Mouse (Mus musculus) heart, embryonic 13.5 days (tissue): Measurements from ENCODE around the gene Pik3r3. TPM values are rescaled to one million over a fixed set of nuclear protein-coding genes. Genes with fewer than 3 reads are reported as not detected.

ENCODE experiments used
- ATAC-seq: fragments of 200-750 bp; cut with Nextera tagmentation; 2 replicates; pipeline ENCODE4 v1.8.0; 2017; ENCODE audit warnings: moderate TSS enrichment; ENCODE audit not compliant: insufficient number of reproducible peaks, low FRiP score, low TSS enrichment; ENCODE audit errors: extremely low read depth
- H3K27ac ChIP-seq: fragments of 300-500 bp; sonication (generic); replicated peaks from 2 replicates; pipeline ENCODE4 v1.5.1; 2015; ENCODE audit warnings: moderate library complexity, mild to moderate bottlenecking, inconsistent platforms
- H3K27me3 ChIP-seq: fragments of 300-500 bp; sonication (generic); replicated peaks from 2 replicates; pipeline ENCODE4 v1.6.1; 2015; ENCODE audit warnings: mild to moderate bottlenecking, inconsistent platforms
- H3K36me3 ChIP-seq: fragments of 300-500 bp; sonication (generic); 2 replicates; pipeline ENCODE4 v1.6.1; 2015; ENCODE audit warnings: mild to moderate bottlenecking, inconsistent platforms
- H3K4me1 ChIP-seq: fragments of 300-500 bp; sonication (generic); 2 replicates; pipeline ENCODE4 v1.6.1; 2015; ENCODE audit warnings: inconsistent platforms
- H3K4me2 ChIP-seq: fragments of 300-500 bp; sonication (generic); 2 replicates; pipeline ENCODE4 v1.6.1; 2015; ENCODE audit warnings: inconsistent platforms, mild to moderate bottlenecking, moderate library complexity
- H3K4me3 ChIP-seq: fragments of 300-500 bp; sonication (generic); 2 replicates; pipeline ENCODE4 v1.5.1; 2015; ENCODE audit warnings: moderate library complexity, mild to moderate bottlenecking, inconsistent platforms
- H3K9ac ChIP-seq: fragments of 300-500 bp; sonication (generic); 2 replicates; pipeline ENCODE4 v1.6.1; 2015; ENCODE audit warnings: inconsistent platforms, mild to moderate bottlenecking, moderate library complexity
- H3K9me3 ChIP-seq: fragments of 300-500 bp; sonication (generic); 2 replicates; pipeline ENCODE4 v1.6.1; 2016; ENCODE audit warnings: inconsistent platforms
- WGBS: fragments of 180-500 bp; shearing (Covaris S2); methylation state at CpG from one replicate; pipeline ENCODE4 v1.1.7; 2015; ENCODE audit warnings: mixed read lengths; 5-methylcytosine and 5-hydroxymethylcytosine counted together
- polyA plus RNA-seq: library from polyadenylated mRNA; unstranded; fragments of >200 nt; fragmentation: Nextera tagmentation; extraction: Ambion mirVana; gene quantifications from 2 replicates; pipeline ENCODE4 v1.2.1, GENCODE M21; 2015

Gene Pik3r3
- polyA plus RNA-seq = 12.1 and 14.0 TPM in 2 replicates

- Histone ChIP-seq H3K4me2 (peak within 1 kb of the TSS; percentile 75), H3K27ac (peak within 1 kb of the TSS; percentile 99), H3K27me3 (no peaks in the 10 kb centered on the region), H3K4me1 (peaks cover 25% of the 10 kb centered on the region), H3K4me3 (peak within 1 kb of the TSS; percentile 71), H3K9me3 (no peaks in the 10 kb centered on the region), H3K9ac (peak within 1 kb of the TSS; percentile 95), H3K36me3 (no peaks in the 10 kb centered on the region)
- under 1% methylated on average over 53 of the region's 53 CpGs for WGBS
- ATAC-seq = peak; percentile 100
These were observed at the start of gene Pik3r3 for GRCm38 (mm10) chr4:116221140-116221851. Pik3r3 (plus strand) TSS chr4:116221618.

GRCm38 (mm10) chr4:116173072-116173471 lies 48.3 kb upstream of the Pik3r3 start, which contains the start of the genes 1700042G07Rik and Gm49337:
1700042G07Rik (plus strand) TSS chr4:116173372.
Gm49337 (plus strand) TSS chr4:116173384.
- no peak within 1 kb of the TSS for H3K4me2 ChIP-seq
- WGBS = 84% methylated on average over 6 of the region's 6 CpGs

GRCm38 (mm10) chr4:116173752-116174151 lies 47.7 kb upstream of the Pik3r3 start:
- Histone ChIP-seq H3K9ac (no peak overlapping the region), H3K27me3 (no peaks in the 10 kb centered on the region), H3K9me3 (no peaks in the 10 kb centered on the region), H3K4me1 (peaks cover 46% of the 10 kb centered on the region), H3K27ac (peak overlapping the region; percentile 89), H3K36me3 (no peaks in the 10 kb centered on the region), H3K4me3 (no peak overlapping the region), H3K4me2 (no peak overlapping the region)
- 82% methylated on average over 4 of the region's 4 CpGs for WGBS
- ATAC-seq = no peak

More at GRCm38 (mm10) chr4:116173072-116173471, 48.3 kb upstream of the Pik3r3 start, which contains the start of the genes 1700042G07Rik and Gm49337:
- ATAC-seq = no peak
- Histone ChIP-seq H3K4me1 (peaks cover 46% of the 10 kb centered on the region), H3K9ac (0 out of 2 replicates have a peak within 1 kb of the TSS, but pooled peaks have one; percentile 52), H3K4me3 (no peak within 1 kb of the TSS), H3K36me3 (no peaks in the 10 kb centered on the region), H3K27me3 (no peaks in the 10 kb centered on the region), H3K27ac (peak within 1 kb of the TSS; percentile 89), H3K9me3 (no peaks in the 10 kb centered on the region)

DNA sequence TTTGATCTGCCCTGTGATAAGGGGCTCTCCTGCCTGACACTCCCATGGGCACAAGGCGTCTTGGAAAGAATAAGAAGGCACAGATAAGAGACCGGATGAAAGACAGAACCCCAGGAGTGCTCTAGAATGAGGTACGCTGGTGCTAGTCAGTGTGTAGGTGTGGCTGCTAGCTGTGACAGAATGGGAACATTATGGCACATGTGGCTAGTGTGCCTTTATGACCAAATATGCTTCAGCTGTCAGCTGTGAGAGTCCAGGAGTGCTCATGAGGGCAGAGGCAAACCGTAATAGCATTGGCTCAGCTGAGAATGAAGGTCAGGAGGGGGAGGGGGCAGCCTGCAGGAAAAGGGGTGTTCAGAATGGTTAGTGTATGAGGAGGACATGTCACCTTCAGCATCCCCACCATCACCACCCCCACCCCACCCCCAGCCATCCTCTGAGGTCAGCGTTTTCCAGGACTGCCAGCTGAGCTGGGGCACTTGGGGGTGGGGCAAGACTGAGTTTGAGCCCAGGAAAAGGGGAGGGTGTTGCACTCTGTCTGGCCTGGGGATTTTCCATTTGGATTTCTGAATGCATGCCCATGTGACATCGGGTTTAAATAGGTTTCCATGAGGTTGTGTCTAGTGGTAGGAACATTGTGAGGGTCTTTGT lies 46.8 kb upstream of the Pik3r3 start:
- 18% methylated on average over 6 of the region's 6 CpGs for WGBS
- Histone ChIP-seq H3K9ac (peak overlapping the region; percentile 52; the same call in 1 of the 2 replicates), H3K27ac (peak overlapping the region; percentile 89), H3K4me3 (no peak overlapping the region), H3K9me3 (no peaks in the 10 kb centered on the region), H3K27me3 (no peaks in the 10 kb centered on the region), H3K36me3 (no peaks in the 10 kb centered on the region), H3K4me2 (peak overlapping the region; percentile 11; the same call in 1 of the 2 replicates), H3K4me1 (peaks cover 46% of the 10 kb centered on the region)
- ATAC-seq = peak; percentile 23; the same call in 1 of the 2 replicates

- Histone ChIP-seq H3K4me3 (no peak overlapping the region), H3K9ac (peak overlapping the region; percentile 52; the same call in 1 of the 2 replicates), H3K27ac (peak overlapping the region; percentile 89), H3K4me1 (peaks cover 46% of the 10 kb centered on the region), H3K36me3 (no peaks in the 10 kb centered on the region), H3K4me2 (peak overlapping the region; percentile 61), H3K27me3 (no peaks in the 10 kb centered on the region), H3K9me3 (no peaks in the 10 kb centered on the region)
- ATAC-seq = no peak
These were observed 46.3 kb upstream of the Pik3r3 start for GRCm38 (mm10) chr4:116175136-116175535.

DNA sequence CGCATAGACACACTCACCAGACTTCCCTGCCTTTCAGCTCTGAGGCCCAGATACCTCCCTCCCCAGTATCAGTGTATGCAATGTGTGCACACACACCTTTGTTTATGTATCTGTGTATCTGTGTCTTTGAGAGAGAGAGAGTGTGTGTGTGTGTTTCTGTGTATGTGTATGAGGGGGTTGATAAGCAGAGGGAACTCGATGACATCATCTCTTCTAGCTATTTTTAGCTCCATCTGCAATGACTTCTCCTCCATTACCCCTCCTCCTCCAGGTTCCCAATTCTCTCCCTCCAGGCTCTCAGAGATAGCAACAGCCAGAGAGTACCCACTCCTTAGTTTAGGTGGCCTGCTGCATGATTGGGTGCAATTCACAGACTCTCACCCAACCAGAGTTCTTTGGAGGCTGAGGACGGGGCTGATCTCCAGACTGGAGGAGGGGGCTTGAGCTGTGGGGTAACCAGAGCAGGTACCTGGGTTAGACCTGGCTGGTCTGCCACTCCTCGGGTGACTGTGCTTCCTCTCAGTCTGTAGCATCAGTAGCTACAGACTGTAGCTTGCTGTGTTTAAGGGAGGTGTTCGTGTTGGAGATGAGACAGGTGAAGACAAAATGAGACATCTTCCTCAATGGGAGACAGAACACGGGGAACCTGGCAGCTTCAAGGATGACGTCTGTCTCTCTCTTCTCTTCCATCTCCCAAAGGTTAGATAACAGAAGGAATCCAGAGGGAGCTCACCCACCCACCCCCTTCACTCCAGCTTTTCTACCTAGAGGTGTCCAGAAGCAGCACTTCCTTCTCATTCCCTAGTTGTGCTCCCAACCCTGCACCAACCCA lies 45.5 kb upstream of the Pik3r3 start:
- Histone ChIP-seq H3K9ac (peak overlapping the region; percentile 70), H3K27me3 (no peaks in the 10 kb centered on the region), H3K9me3 (no peaks in the 10 kb centered on the region), H3K4me3 (peak overlapping the region; percentile 21), H3K4me1 (peaks cover 46% of the 10 kb centered on the region), H3K36me3 (no peaks in the 10 kb centered on the region), H3K4me2 (peak overlapping the region; percentile 61), H3K27ac (peak overlapping the region; percentile 89)
- WGBS = 30% methylated on average over 7 of the region's 7 CpGs
- peak; percentile 19; the same call in 1 of the 2 replicates for ATAC-seq

DNA sequence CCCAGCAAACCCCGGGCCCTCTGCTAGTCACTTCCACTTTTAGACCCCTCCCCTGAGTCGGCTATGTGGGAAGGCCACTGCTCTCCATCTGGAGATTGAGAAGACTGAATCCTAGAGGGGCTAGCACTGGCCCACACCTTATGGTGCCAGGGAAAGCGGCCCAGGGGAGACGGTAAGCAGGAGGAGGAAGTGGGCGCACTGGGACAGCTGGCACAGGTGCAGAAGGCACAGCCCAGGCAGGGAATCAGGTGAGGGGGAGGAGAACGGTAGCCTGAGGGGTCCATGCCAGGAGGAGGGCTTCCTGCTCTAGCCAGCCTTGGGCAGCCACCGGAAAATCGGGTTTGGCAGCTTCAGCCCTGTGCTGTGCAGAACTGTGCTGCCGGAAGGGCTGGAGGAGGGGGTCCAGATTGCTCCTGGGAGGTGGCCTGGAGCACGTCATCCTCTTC lies 44.9 kb upstream of the Pik3r3 start:
- Histone ChIP-seq H3K4me2 (peak overlapping the region; percentile 61), H3K27ac (peak overlapping the region; percentile 89), H3K27me3 (no peaks in the 10 kb centered on the region), H3K4me3 (peak overlapping the region; percentile 21), H3K36me3 (no peaks in the 10 kb centered on the region), H3K9me3 (no peaks in the 10 kb centered on the region), H3K9ac (peak overlapping the region; percentile 70), H3K4me1 (peaks cover 46% of the 10 kb centered on the region)
- peak; percentile 48; the same call in 1 of the 2 replicates for ATAC-seq
- 19% methylated on average over 10 of the region's 10 CpGs for WGBS

DNA sequence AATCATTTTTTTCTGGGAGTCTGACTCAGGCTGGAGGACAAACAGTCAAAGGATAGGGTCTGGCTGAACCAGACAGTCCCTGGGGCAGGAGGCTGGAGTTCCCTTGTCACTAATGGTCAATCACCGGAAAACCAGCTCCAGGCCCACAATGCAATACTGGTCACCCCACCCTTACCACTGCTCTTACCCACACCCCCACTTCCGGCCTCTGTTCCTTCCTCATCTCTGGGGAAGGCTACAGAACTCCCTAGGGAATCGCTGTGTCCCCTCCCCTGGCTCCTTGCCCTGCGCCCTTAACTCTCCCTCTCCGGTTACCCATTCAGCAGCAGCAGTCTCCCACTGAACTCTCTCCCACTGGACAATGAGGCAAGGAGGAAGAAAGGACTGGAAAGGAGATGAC lies 44.3 kb upstream of the Pik3r3 start:
- no peak for ATAC-seq
- Histone ChIP-seq H3K9ac (peak overlapping the region; percentile 70), H3K27me3 (no peaks in the 10 kb centered on the region), H3K9me3 (no peaks in the 10 kb centered on the region), H3K4me1 (peaks cover 47% of the 10 kb centered on the region), H3K4me2 (peak overlapping the region; percentile 61), H3K36me3 (no peaks in the 10 kb centered on the region), H3K27ac (peak overlapping the region; percentile 89), H3K4me3 (peak overlapping the region; percentile 21; the same call in 1 of the 2 replicates)
- 31% methylated on average over 5 of the region's 5 CpGs for WGBS

DNA sequence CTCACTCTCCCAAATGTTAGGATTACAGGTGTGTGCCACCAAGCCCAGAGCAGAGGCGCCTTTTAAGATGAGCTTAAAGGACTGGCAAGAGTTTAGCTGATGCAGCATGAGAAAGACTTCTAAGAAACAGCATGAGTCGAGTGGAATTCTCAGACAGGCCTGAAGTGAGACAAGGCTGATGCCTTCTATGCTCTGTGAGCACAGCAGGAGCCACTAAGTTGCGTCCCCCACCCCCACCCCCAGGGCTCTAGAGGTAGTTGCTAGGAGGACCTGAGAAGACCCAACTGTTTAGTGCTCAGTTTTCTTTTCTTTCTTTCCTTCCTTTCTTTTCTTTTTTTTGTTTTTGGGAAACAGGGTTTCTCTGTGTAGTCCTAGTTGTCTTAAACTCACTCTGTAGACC lies 39.3 kb upstream of the Pik3r3 start:
- WGBS = 55% methylated on average over 3 of the region's 3 CpGs
- no peak for ATAC-seq
- H3K4me1 ChIP-seq = peaks cover 30% of the 10 kb centered on the region

DNA sequence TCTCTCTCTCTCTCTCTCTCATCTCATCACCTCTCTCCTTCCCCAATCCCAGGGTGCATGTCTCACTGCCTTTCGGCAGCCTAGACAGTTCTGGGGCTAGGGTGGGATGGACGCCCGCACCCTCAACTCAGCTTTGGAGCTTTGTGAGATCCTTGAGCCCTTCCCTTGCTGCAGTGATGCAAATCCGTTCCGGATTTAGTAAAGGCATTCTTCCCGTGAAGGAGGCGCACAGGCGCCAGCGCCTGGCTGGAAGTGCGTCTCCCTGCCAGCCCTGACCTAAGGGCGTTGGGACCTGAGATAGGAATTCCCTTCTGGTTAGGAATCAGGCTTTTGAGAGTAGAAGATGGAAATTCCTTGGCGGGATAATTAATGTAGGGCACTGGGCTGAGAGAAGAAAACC lies 38.7 kb upstream of the Pik3r3 start:
- H3K4me3 ChIP-seq = peak overlapping the region; percentile 42
- no peak for ATAC-seq
- peak overlapping the region; percentile 53 for H3K27ac ChIP-seq
- peaks cover 23% of the 10 kb centered on the region for H3K4me1 ChIP-seq
- WGBS = under 1% methylated on average over 12 of the region's 12 CpGs
- H3K36me3 ChIP-seq = no peaks in the 10 kb centered on the region
- peak overlapping the region; percentile 78 for H3K9ac ChIP-seq
- H3K27me3 ChIP-seq = no peaks in the 10 kb centered on the region
- H3K9me3 ChIP-seq = no peaks in the 10 kb centered on the region
- peak overlapping the region; percentile 69 for H3K4me2 ChIP-seq

More for the DNA sequence above, 39.3 kb upstream of the Pik3r3 start:
- Histone ChIP-seq H3K9me3 (no peaks in the 10 kb centered on the region), H3K9ac (peak overlapping the region; percentile 78; the same call in 1 of the 2 replicates), H3K27ac (no peak overlapping the region), H3K4me3 (no peak overlapping the region), H3K36me3 (no peaks in the 10 kb centered on the region), H3K4me2 (no peak overlapping the region), H3K27me3 (no peaks in the 10 kb centered on the region)
